Mouse (Mus musculus): ENCODE results near the gene Ankrd13d.

GRCm38 (mm10) chr19:4306190-4306577 is 23.2 kb upstream of the Ankrd13d start, which contains the start of gene Grk2:
- TF ChIP-seq EP300 (IDR thresholded peaks at IDR 0.05; ENCODE audit: low read depth) (no peak), CTCF (IDR thresholded peaks at IDR 0.05; ENCODE audit: low read depth) (peak; percentile 53)

Data from heart, postnatal 0 days (tissue).